Mouse (Mus musculus) testis, adult 2 months (tissue): ENCODE measurements around the gene Alkbh5.

ENCODE experiments used
- CTCF ChIP-seq: fragments of 200-500 bp; IDR thresholded peaks from 2 replicates; pipeline ENCODE4 v1.5.1; 2012; ENCODE audit warnings: low read depth, mild to moderate bottlenecking, inconsistent platforms, low read length, moderate library complexity; ENCODE audit not compliant: control insufficient read depth, insufficient read depth, insufficient replicate concordance
- POLR2A ChIP-seq: fragments of 200-500 bp; IDR thresholded peaks from 2 replicates; pipeline ENCODE4 v1.6.1; 2012; ENCODE audit warnings: low read depth, mild to moderate bottlenecking, inconsistent platforms, low read length, moderate library complexity; ENCODE audit not compliant: control insufficient read depth

GRCm38 (mm10) chr11:60559342-60559741 lies 23.2 kb downstream of the Alkbh5 start:
- TF ChIP-seq CTCF (peak; percentile 86; the same call in 1 of the 2 replicates), POLR2A (no peak)
